Mouse (Mus musculus): ENCODE results near the gene Tor2a.

Gene Tor2a

DNA sequence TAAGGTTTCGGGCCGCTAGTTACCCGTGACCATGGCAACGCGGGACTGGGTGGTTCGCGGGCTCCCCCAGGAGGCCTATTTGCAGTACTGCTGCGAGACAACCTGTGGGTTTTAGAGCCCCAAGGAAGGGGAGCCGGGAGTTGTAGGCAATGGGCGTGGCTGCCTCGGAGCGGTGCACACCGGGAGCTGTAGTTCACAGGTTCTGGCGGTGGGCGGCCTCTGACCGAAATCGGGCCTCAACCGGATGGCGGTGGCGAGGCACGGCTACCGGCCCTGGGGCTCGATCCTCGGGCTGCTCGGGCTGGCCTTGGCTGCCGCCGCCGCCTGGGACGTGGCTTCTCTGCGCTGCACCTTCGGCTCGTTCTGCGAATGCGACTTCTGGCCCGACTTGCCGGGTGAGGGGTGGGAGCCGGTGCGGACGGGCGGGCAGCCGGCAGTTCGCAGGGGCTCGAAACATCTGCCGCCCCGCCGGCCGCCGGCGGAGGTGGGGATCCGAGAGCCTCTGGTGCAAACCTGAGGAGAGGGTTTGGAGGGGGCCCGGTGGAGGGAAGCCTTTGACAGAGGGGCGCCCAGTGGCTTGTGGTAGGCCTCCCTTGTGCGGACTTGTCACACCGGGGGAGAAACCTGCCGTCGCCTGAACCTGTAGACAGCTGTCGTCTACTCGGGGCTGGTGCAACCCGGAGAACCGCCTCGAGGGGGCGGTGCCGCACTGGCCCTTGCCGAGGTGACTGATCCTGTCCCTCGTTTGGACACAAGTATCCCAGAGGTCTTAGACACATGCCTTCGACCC, at the start of gene Tor2a:
Gene Tor2a, plus strand, starts transcription at position 179 of the 790 bp plus-strand sequence.
- peak; percentile 92 for ATAC-seq (ENCODE audit: insufficient number of reproducible peaks, low FRiP score, low TSS enrichment)

DNA sequence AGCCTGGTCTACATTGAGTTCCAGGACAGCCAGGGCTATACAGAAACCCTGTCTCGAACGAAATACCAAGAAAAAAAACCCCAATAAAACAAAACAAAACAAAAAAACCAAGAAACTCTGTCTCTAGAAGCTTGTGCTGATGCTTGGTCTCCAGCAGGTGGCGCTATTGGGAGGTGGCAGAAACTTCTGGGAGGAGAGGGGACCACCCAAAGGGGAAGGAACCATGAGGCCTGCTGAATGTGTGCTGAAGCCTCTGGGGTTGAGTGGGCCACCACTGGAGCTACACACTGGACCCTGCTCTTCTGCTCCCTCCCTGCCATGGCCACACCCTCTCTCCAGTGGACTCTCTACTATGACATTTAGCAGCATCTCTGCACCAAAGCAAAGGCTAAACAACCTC, 48.4 kb upstream of the Tor2a start:
- ATAC-seq (ENCODE audit: insufficient number of reproducible peaks, low FRiP score, low TSS enrichment), result no peak

DNA sequence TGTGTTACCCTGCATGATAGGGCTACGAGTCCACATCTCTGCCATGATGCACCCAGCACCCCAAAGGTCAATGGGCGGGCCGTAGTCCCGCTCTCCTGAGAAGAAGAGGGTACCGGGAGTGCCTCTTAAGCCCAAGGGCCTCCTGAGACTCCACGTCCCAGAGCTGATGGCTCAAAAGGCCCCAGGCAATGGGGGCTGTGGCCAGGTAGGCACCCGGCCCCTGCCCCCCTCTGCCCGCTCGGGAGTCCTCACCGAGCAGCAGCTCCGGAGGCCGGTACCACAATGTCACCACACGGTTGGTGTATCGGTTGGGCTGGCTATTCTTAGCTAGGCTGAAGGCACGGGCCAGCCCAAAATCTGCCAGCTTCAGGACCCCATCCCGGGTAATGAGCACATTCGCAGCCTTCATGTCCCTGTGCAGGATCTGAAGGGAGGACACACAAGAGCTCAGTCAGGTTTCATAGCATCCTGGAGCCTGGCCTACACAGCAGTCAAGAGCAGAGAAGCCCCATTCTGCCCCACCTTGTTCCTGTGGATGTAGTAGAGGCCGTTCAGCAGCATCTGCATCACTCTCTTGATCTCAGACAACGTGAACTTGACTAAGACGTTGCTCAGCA, 47.4 kb upstream of the Tor2a start:
- ATAC-seq (ENCODE audit: insufficient number of reproducible peaks, low FRiP score, low TSS enrichment), result no peak

DNA sequence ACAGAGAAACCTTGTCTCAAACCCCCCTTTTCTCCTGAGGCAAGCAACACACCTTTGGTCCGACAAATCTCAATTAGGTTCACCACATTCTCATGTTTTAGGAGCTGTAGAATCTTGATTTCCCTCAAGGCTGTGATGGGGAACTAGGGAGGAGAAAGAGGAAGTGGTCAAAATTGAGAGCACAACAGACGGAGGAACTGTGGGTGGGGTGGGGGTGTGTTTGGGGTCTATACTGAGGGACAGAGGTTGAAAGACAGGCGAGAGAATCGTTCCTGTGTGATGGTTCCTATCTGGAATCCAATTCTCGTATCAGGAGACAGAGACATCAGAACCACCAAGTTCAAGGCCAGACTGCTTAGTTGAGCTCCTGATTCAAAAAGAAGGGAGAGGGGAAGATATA, 46.6 kb upstream of the Tor2a start:
- no peak for ATAC-seq (ENCODE audit: insufficient number of reproducible peaks, low FRiP score, low TSS enrichment)

DNA sequence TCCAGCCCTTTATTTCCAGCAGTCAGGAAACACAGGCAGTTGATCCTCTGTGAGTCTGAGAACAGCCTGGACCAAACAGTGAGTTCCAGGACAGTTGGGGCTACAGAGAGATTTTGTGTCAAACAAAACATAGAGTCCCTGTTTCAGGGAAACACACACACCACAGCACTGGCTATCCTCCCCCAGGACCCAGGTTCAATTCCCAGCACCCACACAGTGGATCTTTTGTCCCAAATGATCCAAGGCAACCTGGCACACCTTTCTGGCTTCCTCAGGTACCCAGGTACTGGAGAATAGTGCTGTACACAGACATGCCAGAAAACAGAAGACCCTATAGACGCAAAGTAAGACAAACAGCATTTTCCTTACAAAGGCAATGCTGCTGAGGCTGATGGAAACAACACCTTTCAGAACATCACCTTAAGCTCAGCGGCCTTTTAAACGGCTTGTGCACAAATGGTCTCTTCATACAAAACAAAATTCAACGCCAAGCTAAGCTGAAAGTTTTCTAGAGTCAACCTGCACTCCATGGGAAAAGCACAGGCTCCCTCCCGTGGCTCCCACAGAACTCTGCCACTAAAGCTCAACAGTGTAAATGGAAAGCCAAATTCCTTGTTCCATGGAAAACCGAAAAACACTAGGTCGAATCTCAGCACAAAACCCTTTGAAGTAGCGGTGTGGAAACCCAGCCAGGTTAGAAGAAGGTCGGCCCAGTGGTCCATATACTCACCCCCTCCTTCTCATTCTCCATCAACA, 45.6 kb upstream of the Tor2a start:
- ATAC-seq (ENCODE audit: insufficient number of reproducible peaks, low FRiP score, low TSS enrichment), result no peak

DNA sequence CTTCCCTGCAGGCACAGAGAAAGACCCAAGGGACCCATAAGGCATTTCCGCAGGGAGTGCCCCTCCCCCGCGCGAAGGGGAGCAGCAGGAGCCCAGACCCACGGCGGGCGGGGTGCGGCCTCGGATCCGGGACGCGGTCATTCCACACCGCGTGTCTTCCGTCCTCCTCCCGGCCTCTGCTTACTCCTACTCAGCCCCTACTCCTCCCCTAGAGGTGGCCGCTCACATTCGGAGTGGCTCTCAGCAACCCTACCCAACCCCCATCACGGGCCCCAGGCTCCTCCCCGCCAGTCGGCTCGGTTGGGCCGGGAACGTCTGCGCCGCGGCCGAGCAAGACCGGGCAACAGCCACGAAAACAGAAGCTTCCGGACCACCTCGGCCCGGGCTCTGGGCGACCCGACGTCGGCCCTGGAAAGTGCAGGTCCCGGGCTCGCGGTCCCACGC, 44.9 kb upstream of the Tor2a start:
- ATAC-seq (ENCODE audit: insufficient number of reproducible peaks, low FRiP score, low TSS enrichment), result 0 out of 2 replicates have a peak, but pooled peaks have one; percentile 11

DNA sequence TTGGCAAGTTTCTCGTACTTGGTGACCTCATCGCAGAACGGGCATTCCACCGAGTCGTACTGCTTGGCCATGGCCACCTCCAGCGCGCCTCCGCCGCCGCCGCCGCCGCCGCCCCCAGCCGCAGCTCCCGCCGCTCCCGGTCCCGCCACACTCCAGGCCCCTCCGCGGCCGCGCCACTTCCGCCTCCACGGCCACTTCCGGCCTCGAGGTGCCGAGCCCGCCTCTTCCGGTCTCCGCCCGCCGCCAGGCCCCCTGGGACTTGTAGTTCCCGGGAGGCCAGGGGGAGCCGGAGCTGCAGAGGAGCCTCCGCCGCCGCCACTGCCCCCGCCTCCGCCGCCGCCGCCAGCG, 44.5 kb upstream of the Tor2a start:
- peak; percentile 79 for ATAC-seq (ENCODE audit: insufficient number of reproducible peaks, low FRiP score, low TSS enrichment)

DNA sequence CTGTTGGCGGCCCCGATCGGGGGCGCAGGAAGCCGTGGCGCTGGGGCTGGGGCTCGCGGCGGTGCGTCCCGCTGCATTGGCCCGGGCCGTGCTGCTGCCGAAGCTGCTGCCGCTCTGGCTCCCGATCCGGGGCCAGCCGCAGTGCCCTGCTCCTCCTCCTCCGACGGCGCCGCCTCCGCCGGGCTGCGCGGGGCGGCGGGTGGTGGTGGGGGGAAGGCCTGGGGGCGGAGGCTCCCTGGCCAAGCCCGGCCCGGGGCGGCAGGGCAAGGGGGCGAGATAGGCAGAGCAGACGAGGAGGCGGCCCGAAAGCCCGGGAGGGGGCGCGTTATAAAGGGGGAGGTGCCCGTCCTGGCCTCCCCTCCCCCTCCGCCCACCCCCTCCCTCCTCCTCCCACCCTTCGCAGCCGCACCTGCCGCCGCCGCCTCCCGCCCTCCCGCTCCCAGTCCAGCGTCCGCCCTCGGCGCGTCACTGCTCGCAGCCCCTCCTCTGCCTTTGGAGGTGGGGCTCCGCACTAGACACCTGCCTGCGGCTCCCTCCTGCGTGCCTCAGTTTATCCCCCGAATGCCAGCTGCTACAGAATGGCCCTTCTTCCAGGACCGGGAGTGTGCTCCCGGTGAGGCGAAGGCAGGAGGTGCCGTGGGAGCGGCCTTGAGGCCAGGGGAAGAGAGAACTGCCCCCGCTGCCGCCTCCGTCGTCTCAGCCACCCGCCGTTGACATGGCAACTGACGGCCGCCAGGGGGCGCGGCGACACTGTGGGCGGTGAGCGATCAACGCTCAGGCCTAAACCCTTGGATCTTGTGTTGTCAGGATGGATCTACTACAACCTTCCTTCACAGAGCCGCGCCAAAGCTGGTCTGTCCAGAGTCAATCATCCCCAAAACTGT, 43.9 kb upstream of the Tor2a start, which contains the start of gene Cdk9:
Gene Cdk9, minus strand, starts transcription at position 143 of the 884 bp plus-strand sequence.
- ATAC-seq (ENCODE audit: insufficient number of reproducible peaks, low FRiP score, low TSS enrichment), result peak; percentile 72

DNA sequence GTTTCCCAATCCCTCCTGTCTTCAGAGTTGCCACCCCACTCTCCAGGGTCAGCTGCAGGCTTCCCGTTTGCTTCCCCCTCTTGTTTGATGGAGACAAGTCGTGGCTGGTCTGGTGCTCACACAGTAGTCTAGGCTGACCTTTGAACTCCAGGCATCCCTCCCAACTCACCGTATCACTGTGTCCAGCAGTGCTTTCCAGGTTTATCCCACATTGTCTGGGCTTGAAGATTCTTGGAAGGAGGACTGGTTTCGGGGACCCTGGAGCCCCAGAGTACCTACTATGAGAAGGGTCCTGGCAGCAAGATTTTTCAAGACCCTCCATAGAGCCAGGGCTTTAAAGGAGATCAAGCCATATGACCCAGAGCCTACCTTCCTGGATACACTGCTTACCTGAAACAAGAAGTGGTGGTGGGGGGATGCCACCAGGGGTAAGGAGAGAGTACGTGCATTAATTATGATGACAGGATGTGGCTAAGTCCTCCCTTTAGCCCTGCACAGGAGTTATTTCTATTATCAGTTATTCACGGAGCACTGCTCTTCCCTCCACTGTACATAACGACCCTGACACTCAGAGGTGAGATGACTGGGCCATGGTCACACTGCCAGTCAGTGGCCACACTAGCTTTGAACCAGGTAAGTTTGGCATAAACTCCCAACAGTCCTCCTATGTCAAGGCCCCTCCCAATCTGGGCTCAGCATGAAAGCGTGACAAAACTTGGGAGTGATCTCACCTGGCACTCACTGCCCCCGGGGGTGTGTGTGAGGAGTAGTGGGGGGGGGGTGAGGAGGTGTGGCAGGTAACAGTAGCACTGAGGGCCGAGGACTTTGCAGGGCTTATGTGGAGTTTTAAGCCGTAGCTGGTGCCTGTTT, 42.7 kb upstream of the Tor2a start:
- no peak for ATAC-seq (ENCODE audit: insufficient number of reproducible peaks, low FRiP score, low TSS enrichment)

DNA sequence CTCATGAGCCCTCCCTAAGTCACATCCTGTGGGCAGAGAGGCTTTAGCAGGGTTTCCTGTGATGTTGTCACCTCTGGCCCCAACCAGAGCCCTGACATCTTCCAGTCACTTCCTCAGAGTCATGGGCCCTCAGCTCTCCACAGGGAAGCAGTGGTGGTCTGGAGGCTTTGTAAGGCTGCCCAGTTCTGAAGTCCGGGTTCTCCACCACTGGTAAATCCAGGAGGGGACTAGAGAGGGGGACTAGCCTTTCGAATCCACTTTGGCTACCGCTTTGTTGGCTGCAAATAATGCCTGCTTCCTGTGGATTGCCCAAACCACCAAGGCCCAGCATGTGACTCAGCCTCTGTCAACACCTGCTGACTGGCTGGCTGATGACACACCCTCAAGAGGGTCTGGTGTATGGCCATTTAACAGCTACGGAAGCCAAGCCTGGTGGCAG, 42.0 kb upstream of the Tor2a start:
- no peak for ATAC-seq (ENCODE audit: insufficient number of reproducible peaks, low FRiP score, low TSS enrichment)

DNA sequence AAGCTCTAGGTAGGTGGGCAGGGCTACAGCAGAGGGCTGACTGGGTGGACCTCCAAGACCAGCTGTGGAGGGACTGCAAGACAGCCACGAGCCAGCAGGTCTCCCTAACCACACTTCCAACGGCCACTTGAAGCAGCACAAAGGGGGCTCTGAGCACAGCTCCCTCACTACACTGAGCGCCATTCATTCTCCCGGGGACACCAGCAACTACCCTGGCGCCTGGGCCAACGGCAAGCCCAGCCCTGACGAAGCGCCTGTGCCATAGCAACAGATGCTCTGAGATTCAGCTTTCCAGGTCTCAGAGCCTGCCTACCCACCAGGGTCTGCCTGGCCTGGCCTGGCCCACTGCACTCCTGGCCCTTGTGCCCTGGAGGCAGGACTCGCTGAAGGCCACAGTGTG, 38.3 kb upstream of the Tor2a start:
- no peak for ATAC-seq (ENCODE audit: insufficient number of reproducible peaks, low FRiP score, low TSS enrichment)

DNA sequence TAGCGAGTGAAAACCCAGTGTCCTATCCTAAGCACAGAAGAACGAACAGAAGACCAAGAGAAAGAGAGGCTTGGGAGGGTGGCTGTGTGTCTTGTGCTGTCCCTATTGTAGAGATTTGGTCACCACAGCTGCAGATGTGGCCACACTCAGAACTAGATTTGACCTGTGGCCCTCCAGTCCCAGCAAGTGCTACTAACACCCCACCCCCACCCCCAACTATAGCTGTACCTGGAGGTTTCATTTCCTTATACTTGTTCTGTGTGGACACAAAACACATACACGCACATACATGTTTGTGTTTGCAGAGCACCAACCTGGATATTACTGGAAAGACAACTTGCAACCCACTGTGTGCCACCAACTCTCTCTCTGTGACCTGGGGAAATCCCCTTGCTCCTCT, 37.0 kb upstream of the Tor2a start:
- ATAC-seq (ENCODE audit: insufficient number of reproducible peaks, low FRiP score, low TSS enrichment), result no peak

DNA sequence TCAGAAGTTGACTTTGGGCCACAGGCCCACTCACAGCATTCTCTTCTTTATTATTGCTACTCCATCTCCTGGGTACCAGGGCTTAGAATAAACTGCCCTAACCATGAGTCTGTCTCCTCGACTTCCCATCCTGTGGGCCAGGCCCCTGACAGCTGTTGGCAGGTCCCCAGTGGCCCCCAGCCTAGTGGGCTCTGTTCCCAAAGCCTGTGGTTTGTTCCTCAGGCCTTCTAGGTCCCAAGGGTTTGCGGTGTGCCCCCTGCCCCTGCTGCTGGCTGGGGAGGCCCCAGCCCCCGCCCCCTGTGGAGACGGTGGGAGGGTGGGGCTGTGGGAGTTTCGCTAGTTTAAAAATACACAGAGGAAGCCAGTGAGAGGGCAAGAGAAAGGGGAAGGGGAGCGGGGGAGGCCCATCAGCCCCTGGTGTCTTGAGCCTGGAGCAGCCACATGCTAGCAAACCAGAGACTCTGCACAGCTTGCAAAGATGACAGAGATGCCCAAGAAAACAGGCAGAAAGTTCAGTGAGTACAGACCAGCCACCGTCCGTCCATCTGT, 36.3 kb upstream of the Tor2a start, which contains the start of gene Sh2d3c:
Gene Sh2d3c, plus strand, starts transcription at position 375 of the 549 bp plus-strand sequence.
- no peak for ATAC-seq (ENCODE audit: insufficient number of reproducible peaks, low FRiP score, low TSS enrichment)

DNA sequence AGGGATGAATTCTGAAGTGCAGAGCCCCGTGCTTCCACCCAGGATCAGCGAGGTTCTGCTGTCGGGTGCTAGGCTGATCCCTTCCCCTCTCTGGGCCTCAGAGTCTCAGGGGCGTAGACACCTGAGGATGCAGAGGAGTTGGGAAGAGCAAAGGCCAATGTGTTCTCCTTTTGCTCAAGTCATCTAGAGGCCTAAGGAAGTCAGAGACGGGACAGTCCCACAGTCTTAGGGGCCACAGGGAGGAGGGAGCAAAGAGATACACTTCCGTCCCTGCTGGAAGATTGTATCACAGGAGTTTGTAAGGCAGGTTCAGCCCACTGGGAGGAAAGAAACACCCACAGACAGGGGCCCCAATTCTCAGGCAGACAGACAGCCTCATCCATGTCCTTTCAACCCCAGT, 35.0 kb upstream of the Tor2a start:
- no peak for ATAC-seq (ENCODE audit: insufficient number of reproducible peaks, low FRiP score, low TSS enrichment)

DNA sequence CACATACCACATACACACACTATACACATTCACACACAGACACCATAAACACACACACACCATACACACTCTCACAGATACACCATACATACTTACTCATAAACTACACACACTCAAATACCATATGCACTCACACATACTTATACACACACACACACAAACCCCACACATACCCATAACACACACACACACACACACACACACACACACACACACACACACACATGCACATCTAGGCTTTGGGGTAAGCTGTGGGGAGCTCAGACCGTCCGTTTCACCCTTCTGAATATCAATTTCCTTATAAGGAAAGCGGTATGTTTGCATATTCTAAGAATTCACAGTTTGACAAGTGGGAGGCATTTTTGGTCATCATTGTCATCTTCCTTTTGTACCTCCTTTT, 34.5 kb upstream of the Tor2a start:
- no peak for ATAC-seq (ENCODE audit: insufficient number of reproducible peaks, low FRiP score, low TSS enrichment)

DNA sequence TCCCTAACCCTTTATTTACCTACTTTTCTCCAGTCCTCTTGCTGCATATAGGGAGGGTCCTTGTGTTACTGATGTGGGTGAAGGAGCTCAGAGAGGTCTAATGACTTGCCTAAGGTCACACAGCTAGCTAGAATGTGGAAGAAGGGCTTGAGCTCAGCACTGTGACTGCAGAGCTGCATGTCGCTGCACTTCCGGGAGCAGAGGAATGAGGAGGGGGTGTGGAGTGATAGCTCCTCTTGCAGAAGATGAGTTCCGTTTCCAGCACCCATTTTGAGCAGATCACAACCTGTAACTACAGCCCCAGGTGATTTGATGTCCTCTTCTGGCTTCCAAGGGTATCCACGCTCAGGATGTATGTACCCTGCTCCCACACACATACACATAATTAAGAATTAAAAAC, 32.9 kb upstream of the Tor2a start:
- no peak for ATAC-seq (ENCODE audit: insufficient number of reproducible peaks, low FRiP score, low TSS enrichment)

DNA sequence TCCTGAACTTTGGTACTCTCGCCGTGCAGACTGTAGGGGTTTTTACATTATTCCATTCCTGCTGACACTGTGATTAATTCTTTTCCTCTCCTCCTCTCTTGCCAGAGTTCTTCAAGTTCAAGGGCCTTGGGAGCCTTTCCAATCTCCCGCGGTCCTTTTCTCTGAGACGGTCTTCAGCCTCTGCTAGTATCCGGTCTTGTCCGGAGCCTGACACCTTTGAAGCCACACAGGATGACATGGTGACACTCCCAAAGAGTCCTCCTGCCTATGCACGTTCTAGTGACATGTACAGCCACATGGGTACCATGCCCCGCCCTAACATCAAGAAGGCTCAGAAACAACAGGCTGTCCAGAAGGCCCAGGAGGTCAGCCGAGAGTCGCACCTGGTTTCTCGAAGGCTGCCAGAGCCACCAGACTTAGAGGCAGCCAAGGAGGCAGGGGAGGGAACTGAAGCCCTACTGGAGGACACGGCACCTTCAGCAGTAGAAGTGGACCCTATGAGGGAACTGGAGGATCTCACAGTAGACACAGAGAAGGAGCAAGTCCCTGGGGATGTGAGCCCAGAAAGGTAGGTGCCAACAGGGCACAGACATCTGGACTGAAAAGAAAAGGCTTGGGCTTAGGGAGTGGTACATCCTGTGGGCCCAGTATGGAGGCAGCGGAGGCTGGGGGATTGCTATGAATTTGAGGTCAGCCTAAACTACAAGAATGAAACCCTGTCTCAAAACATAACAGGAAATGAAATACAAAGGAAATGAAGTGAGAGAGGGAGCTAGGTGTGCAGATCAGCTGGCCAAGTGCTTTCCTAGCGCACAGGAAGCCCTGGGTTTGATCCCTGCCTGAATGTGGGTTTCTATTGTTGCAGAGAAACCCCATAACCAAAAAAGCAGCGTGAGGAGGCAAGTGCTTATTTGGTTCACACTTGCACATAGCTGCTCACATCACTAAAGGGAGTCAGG, 31.9 kb upstream of the Tor2a start:
- no peak for ATAC-seq (ENCODE audit: insufficient number of reproducible peaks, low FRiP score, low TSS enrichment)

DNA sequence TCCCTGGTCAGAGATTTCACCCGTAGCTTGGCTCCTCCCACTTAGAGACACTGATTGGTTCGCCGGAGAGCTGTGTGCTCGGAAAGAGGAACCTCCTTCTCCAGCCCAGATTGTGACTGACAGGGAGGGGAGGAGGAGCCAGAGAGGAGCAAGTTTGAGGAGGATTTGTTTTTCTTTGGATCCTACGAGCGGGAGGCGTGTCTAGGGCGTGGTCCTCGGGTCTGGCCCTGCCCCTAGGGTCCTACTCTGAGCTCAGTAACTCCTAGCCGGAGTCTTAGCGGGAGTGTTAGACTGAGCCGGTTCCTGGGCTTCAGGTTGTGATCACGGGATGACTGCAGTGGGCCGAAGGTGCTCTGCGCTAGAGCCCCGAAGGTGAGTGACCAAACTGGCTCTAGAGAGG, 29.6 kb upstream of the Tor2a start:
- ATAC-seq (ENCODE audit: insufficient number of reproducible peaks, low FRiP score, low TSS enrichment), result peak; percentile 97

All from cerebellum, adult (tissue).